Mouse (Mus musculus) B cell, adult 62 days (primary cell): Measurements from ENCODE around the gene Agbl1. TPM values are rescaled to one million over a fixed set of nuclear protein-coding genes. Genes with fewer than 3 reads are reported as not detected.

Experiments used
- total RNA-seq: library from RNA; stranded (reverse); gene quantifications from 4 replicates; pipeline ENCODE4 v1.2.4, GENCODE M21; 2023

Gene Agbl1
- total RNA-seq: 2.5 to 3.2 TPM (median 2.6 TPM) in 4 replicates

GRCm38 (mm10) chr7:76229311-76229937 lies at the start of gene Agbl1:
TSS of gene Agbl1 (plus strand) at chr7:76229887.

